ENCODE assay signal across 8 mouse cellular contexts in genomic region chr17:33924577-33925283, GRCm38 (mm10). TPM values are rescaled to one million over a fixed set of nuclear protein-coding genes. Genes with fewer than 3 reads are reported as not detected.
A peak's percentile ranks its signal among the peaks of the same experiment; 100 is the strongest.
DNase-seq lines count a peak whose midpoint lies in the region; ATAC-seq and TF ChIP-seq lines count a peak whose summit lies in the region.

No protein-coding gene starts in this region.

- no peak overlapping the region for H3K9ac ChIP-seq in lung, postnatal 0 days (replicated peaks; ENCODE audit: low read depth)
- H3K9ac ChIP-seq in midbrain, embryonic 15.5 days = no peak overlapping the region

- H3K4me2 ChIP-seq in lung, postnatal 0 days (replicated peaks; ENCODE audit: low read depth, low read length) = no peak overlapping the region
- no peak overlapping the region for H3K4me2 ChIP-seq in midbrain, embryonic 15.5 days

- no peak overlapping the region for H3K27ac ChIP-seq in lung, postnatal 0 days (ENCODE audit: low read length)
- H3K27ac ChIP-seq in midbrain, embryonic 15.5 days = no peak overlapping the region

- WGBS in lung, postnatal 0 days = 85% methylated on average over 10 of the region's 10 CpGs
- WGBS in midbrain, embryonic 15.5 days = 85% methylated on average over 10 of the region's 10 CpGs

- H3K36me3 ChIP-seq in lung, postnatal 0 days (ENCODE audit: insufficient read depth, low read length) = peaks cover 11% of the 10 kb centered on the region
- no peaks in the 10 kb centered on the region for H3K36me3 ChIP-seq in midbrain, embryonic 15.5 days (replicated peaks)

- no peaks in the 10 kb centered on the region for H3K27me3 ChIP-seq in lung, postnatal 0 days (replicated peaks; ENCODE audit: insufficient read depth, low read length)
- H3K27me3 ChIP-seq in midbrain, embryonic 15.5 days (replicated peaks) = no peaks in the 10 kb centered on the region

- H3K4me1 ChIP-seq in lung, postnatal 0 days (ENCODE audit: insufficient read depth, low read depth, low read length) = peaks cover 6% of the 10 kb centered on the region; the same call in 1 of the 2 replicates
- peaks cover 24% of the 10 kb centered on the region for H3K4me1 ChIP-seq in midbrain, embryonic 15.5 days

- peak; percentile 43 for DNase-seq in gastrocnemius, postnatal 10 days
- DNase-seq in gastrocnemius, adult 18-20 months (ENCODE audit: low spot score) = no peak
- peak; percentile 83 to 84 for DNase-seq in B cell, adult 2 months
- peak; percentile 83 for DNase-seq in ZHBTc4 (ENCODE audit: low read depth, low spot score)
- peak; percentile 37 for DNase-seq in lung, postnatal 0 days (ENCODE audit: low spot score)
- no peak for DNase-seq in right cerebral cortex, postnatal 25 days

- no peak for TF ChIP-seq EP300 in lung, postnatal 0 days (IDR thresholded peaks at IDR 0.05)

- no peak overlapping the region for H3K4me3 ChIP-seq in lung, postnatal 0 days (ENCODE audit: low read depth, low read length)
- H3K4me3 ChIP-seq in midbrain, embryonic 15.5 days = no peak overlapping the region

- H3K9me3 ChIP-seq in lung, postnatal 0 days (ENCODE audit: low read length) = no peaks in the 10 kb centered on the region
- H3K9me3 ChIP-seq in midbrain, embryonic 15.5 days = no peaks in the 10 kb centered on the region

- peak; percentile 76 for TF ChIP-seq CTCF in lung, postnatal 0 days (IDR thresholded peaks at IDR 0.05)

- no peak for ATAC-seq in lung, postnatal 0 days
- ATAC-seq in megakaryocyte, adult 5-6 weeks (ENCODE audit: poor library complexity, severe bottlenecking) = no peak
- ATAC-seq in midbrain, embryonic 15.5 days (replicated peaks) = no peak

RNA-seq across cellular contexts. Expression of gene Rgl2, which starts 4.6 kb away (rescaled TPM):
- 10 to 100 TPM; 29.3 to 40.2 TPM for total RNA-seq in gastrocnemius, postnatal 10 days (2021)
- total RNA-seq in gastrocnemius, adult 18-20 months (2021) = 10 to 100 TPM; 26.4 to 31.9 TPM
- polyA plus RNA-seq in lung, postnatal 0 days (2015; fragmentation: Nextera tagmentation; extraction: Ambion mirVana) = 39.0 and 45.2 TPM in 2 replicates
- total RNA-seq in megakaryocyte, adult 5-6 weeks (2015) = 33.6 and 38.2 TPM in 2 replicates
- 51.8 and 58.3 TPM in 2 replicates for total RNA-seq in megakaryocyte, adult 5-6 weeks (2017)
- polyA plus RNA-seq in midbrain, embryonic 15.5 days (2015; fragmentation: Nextera tagmentation; extraction: Ambion mirVana) = 60.9 and 61.1 TPM in 2 replicates

RNA-seq across cellular contexts. Expression of gene Zbtb22, which starts 9.0 kb away (rescaled TPM):
- 10 to 100 TPM; 18.9 to 21.9 TPM for total RNA-seq in gastrocnemius, postnatal 10 days (2021)
- 10 to 100 TPM; 14.2 to 16.4 TPM for total RNA-seq in gastrocnemius, adult 18-20 months (2021)
- 16.6 and 17.0 TPM in 2 replicates for polyA plus RNA-seq in lung, postnatal 0 days (2015; fragmentation: Nextera tagmentation; extraction: Ambion mirVana)
- total RNA-seq in megakaryocyte, adult 5-6 weeks (2015) = 13.7 and 14.0 TPM in 2 replicates
- total RNA-seq in megakaryocyte, adult 5-6 weeks (2017) = 22.0 and 25.8 TPM in 2 replicates
- 18.1 and 18.3 TPM in 2 replicates for polyA plus RNA-seq in midbrain, embryonic 15.5 days (2015; fragmentation: Nextera tagmentation; extraction: Ambion mirVana)

RNA-seq across cellular contexts. Expression of gene Tapbp, which starts 9.0 kb away (rescaled TPM):
- total RNA-seq in gastrocnemius, postnatal 10 days (2021) = 10 to 100 TPM; 40.7 to 41.3 TPM
- total RNA-seq in gastrocnemius, adult 18-20 months (2021) = 10 to 100 TPM; 30.2 to 31.7 TPM
- 102 and 113 TPM in 2 replicates for polyA plus RNA-seq in lung, postnatal 0 days (2015; fragmentation: Nextera tagmentation; extraction: Ambion mirVana)
- 99.7 and 105 TPM in 2 replicates for total RNA-seq in megakaryocyte, adult 5-6 weeks (2015)
- 88.9 and 93.3 TPM in 2 replicates for total RNA-seq in megakaryocyte, adult 5-6 weeks (2017)
- polyA plus RNA-seq in midbrain, embryonic 15.5 days (2015; fragmentation: Nextera tagmentation; extraction: Ambion mirVana) = 23.6 and 28.6 TPM in 2 replicates

RNA-seq across cellular contexts. Expression of gene Pfdn6, which starts 15.4 kb away (rescaled TPM):
- total RNA-seq in gastrocnemius, postnatal 10 days (2021) = 10 to 100 TPM; 65.3 to 67.0 TPM
- total RNA-seq in gastrocnemius, adult 18-20 months (2021) = 10 to 100 TPM; 64.8 to 68.8 TPM
- polyA plus RNA-seq in lung, postnatal 0 days (2015; fragmentation: Nextera tagmentation; extraction: Ambion mirVana) = 99.7 and 103 TPM in 2 replicates
- 84.1 and 88.3 TPM in 2 replicates for total RNA-seq in megakaryocyte, adult 5-6 weeks (2015)
- 148 and 161 TPM in 2 replicates for total RNA-seq in megakaryocyte, adult 5-6 weeks (2017)
- 178 TPM in 2 replicates for polyA plus RNA-seq in midbrain, embryonic 15.5 days (2015; fragmentation: Nextera tagmentation; extraction: Ambion mirVana)

RNA-seq across cellular contexts. Expression of gene Daxx, which starts 15.5 kb away (rescaled TPM):
- 10 to 100 TPM; 12.1 to 13.5 TPM for total RNA-seq in gastrocnemius, postnatal 10 days (2021)
- 10 to 100 TPM; 12.0 to 13.7 TPM for total RNA-seq in gastrocnemius, adult 18-20 months (2021)
- polyA plus RNA-seq in lung, postnatal 0 days (2015; fragmentation: Nextera tagmentation; extraction: Ambion mirVana) = 23.9 and 29.0 TPM in 2 replicates
- total RNA-seq in megakaryocyte, adult 5-6 weeks (2015) = 42.1 and 49.7 TPM in 2 replicates
- total RNA-seq in megakaryocyte, adult 5-6 weeks (2017) = 39.3 and 63.3 TPM in 2 replicates
- 59.4 and 61.1 TPM in 2 replicates for polyA plus RNA-seq in midbrain, embryonic 15.5 days (2015; fragmentation: Nextera tagmentation; extraction: Ambion mirVana)

Comparison
In these comparisons a context has a peak if more than half of its experiments do, and no peak if none do; other contexts are left out.
1. DNase-seq: peak in gastrocnemius, postnatal 10 days (single experiment), B cell, adult 2 months (2 of 2), ZHBTc4 (single experiment) and lung, postnatal 0 days (single experiment); none in gastrocnemius, adult 18-20 months (single experiment) and right cerebral cortex, postnatal 25 days (single experiment).